Comparison of ENCODE assay signal across 9 mouse cellular contexts in genomic region chrX:12158821-12159533, GRCm38 (mm10). TPM values are rescaled to one million over a fixed set of nuclear protein-coding genes. Genes with fewer than 3 reads are reported as not detected.
A peak's percentile ranks its signal among the peaks of the same experiment; 100 is the strongest.
DNase-seq lines count a peak whose midpoint lies in the region; ATAC-seq and TF ChIP-seq lines count a peak whose summit lies in the region.
"Had no signal": no experiment of that assay in that cellular context is flagged by ENCODE, and none has a peak within 500 bp of the region (broad histone marks: within the 10 kb centered on the region; RNA-seq: fewer than 3 reads in every experiment).

No protein-coding gene starts in this region.

- H3K27me3 ChIP-seq in embryonic facial prominence, embryonic 12.5 days: peaks cover 56% of the 10 kb centered on the region
- peaks cover 50% of the 10 kb centered on the region for H3K27me3 ChIP-seq in limb, embryonic 11.5 days (ENCODE audit: control insufficient read depth, insufficient read depth, low read length)
- H3K27me3 ChIP-seq in midbrain, embryonic 11.5 days (ENCODE audit: control insufficient read depth, insufficient read depth, low read length): peaks cover 52% of the 10 kb centered on the region

- H3K9me3 ChIP-seq in embryonic facial prominence, embryonic 12.5 days: no peaks in the 10 kb centered on the region
- no peaks in the 10 kb centered on the region for H3K9me3 ChIP-seq in limb, embryonic 11.5 days (ENCODE audit: control insufficient read depth, low read length)
- H3K9me3 ChIP-seq in midbrain, embryonic 11.5 days (ENCODE audit: control insufficient read depth, low read length): no peaks in the 10 kb centered on the region

- no peak for ATAC-seq in embryonic facial prominence, embryonic 12.5 days (ENCODE audit: insufficient number of reproducible peaks, insufficient read depth, low FRiP score, low TSS enrichment)
- no peak for ATAC-seq in limb, embryonic 11.5 days (ENCODE audit: insufficient number of reproducible peaks, low FRiP score, low TSS enrichment, low read depth)
- ATAC-seq in midbrain, embryonic 11.5 days (ENCODE audit: low FRiP score): peak; percentile 15

- DNase-seq in layer of hippocampus, adult 2 months (ENCODE audit: low spot score in 2 of 2): no peak
- no peak for DNase-seq in layer of hippocampus, adult 8-10 months (ENCODE audit: low spot score in 2 of 2)
- DNase-seq in heart, postnatal 14 days: peak; percentile 43 to 52
- DNase-seq in limb, embryonic 11.5 days (ENCODE audit: low spot score): no peak
- peak; percentile 86 for DNase-seq in midbrain, embryonic 11.5 days (ENCODE audit: low spot score, missing footprints)
- peak; percentile 31 to 38 for DNase-seq in thymus, postnatal 10 days (ENCODE audit: low spot score in 2 of 2)
- no peak for DNase-seq in ovary, adult 18-20 months (ENCODE audit: low spot score)

- H3K4me1 ChIP-seq in embryonic facial prominence, embryonic 12.5 days: peaks cover 13% of the 10 kb centered on the region; the same call in 1 of the 2 replicates
- H3K4me1 ChIP-seq in limb, embryonic 11.5 days (ENCODE audit: control insufficient read depth, insufficient read depth, low read length): peaks cover 15% of the 10 kb centered on the region
- peaks cover 14% of the 10 kb centered on the region for H3K4me1 ChIP-seq in midbrain, embryonic 11.5 days (ENCODE audit: control insufficient read depth, insufficient read depth, low read length)

- TF ChIP-seq CTCF in layer of hippocampus, adult 2 months (conservative IDR thresholded peaks at IDR 0.05): no peak

- H3K36me3 ChIP-seq in embryonic facial prominence, embryonic 12.5 days: no peaks in the 10 kb centered on the region
- H3K36me3 ChIP-seq in limb, embryonic 11.5 days (ENCODE audit: control insufficient read depth, insufficient read depth, low read length): no peaks in the 10 kb centered on the region
- no peaks in the 10 kb centered on the region for H3K36me3 ChIP-seq in midbrain, embryonic 11.5 days (ENCODE audit: control insufficient read depth, insufficient read depth, low read length)

- H3K27ac ChIP-seq in layer of hippocampus, adult 2 months: peak overlapping the region; percentile 87
- peak overlapping the region; percentile 90 for H3K27ac ChIP-seq in embryonic facial prominence, embryonic 12.5 days
- H3K27ac ChIP-seq in limb, embryonic 11.5 days (replicated peaks; ENCODE audit: low read depth, low read length): peak overlapping the region; percentile 62
- H3K27ac ChIP-seq in midbrain, embryonic 11.5 days (ENCODE audit: low read depth, low read length): no peak overlapping the region
- H3K27ac ChIP-seq: macrophage had no signal

- H3K4me2 ChIP-seq in embryonic facial prominence, embryonic 12.5 days (replicated peaks): peak overlapping the region; percentile 56
- peak overlapping the region; percentile 65 for H3K4me2 ChIP-seq in limb, embryonic 11.5 days (ENCODE audit: low read depth, severe bottlenecking)
- peak overlapping the region; percentile 65 for H3K4me2 ChIP-seq in midbrain, embryonic 11.5 days

- peak overlapping the region; percentile 56 for H3K4me3 ChIP-seq in layer of hippocampus, adult 2 months
- H3K4me3 ChIP-seq in embryonic facial prominence, embryonic 12.5 days: peak overlapping the region; percentile 42
- H3K4me3 ChIP-seq in limb, embryonic 11.5 days (ENCODE audit: low read depth, low read length): peak overlapping the region; percentile 37
- peak overlapping the region; percentile 43 for H3K4me3 ChIP-seq in midbrain, embryonic 11.5 days (ENCODE audit: low read depth, low read length)

- peak overlapping the region; percentile 55; the same call in 1 of the 2 replicates for H3K9ac ChIP-seq in embryonic facial prominence, embryonic 12.5 days
- no peak overlapping the region for H3K9ac ChIP-seq in limb, embryonic 11.5 days (ENCODE audit: low read length)
- H3K9ac ChIP-seq in midbrain, embryonic 11.5 days (ENCODE audit: low read length): no peak overlapping the region; the same call in 1 of the 2 replicates

- 7% methylated on average over 31 of the region's 31 CpGs for WGBS in embryonic facial prominence, embryonic 12.5 days
- WGBS in limb, embryonic 11.5 days: 6% methylated on average over 30 of the region's 31 CpGs
- 8% methylated on average over 31 of the region's 31 CpGs for WGBS in midbrain, embryonic 11.5 days

- intact Hi-C loops in heart, postnatal 14 days (cut with DNase I): loop anchor here (2.0 kb wide), 1 partner anchor 94 kb away; no protein-coding TSS in a partner anchor

RNA-seq across cellular contexts. Expression of gene Bcor, which starts 1.2 kb away (rescaled TPM):
- total RNA-seq in layer of hippocampus, adult 2 months (2021): 10 to 100 TPM; 16.7 to 21.3 TPM
- 10 to 100 TPM; 17.6 to 21.4 (median 20.3) TPM for total RNA-seq in layer of hippocampus, adult 8-10 months (2022)
- 20.6 TPM in 2 replicates for polyA plus RNA-seq in embryonic facial prominence, embryonic 12.5 days (2016; fragmentation: Nextera tagmentation; extraction: Ambion mirVana)
- total RNA-seq in heart, postnatal 14 days (2021): 10 to 100 TPM; 24.4 to 25.8 TPM
- polyA plus RNA-seq in limb, embryonic 11.5 days (2014; fragmentation: Nextera tagmentation; extraction: Ambion mirVana): 26.6 and 30.5 TPM in 2 replicates
- polyA plus RNA-seq in midbrain, embryonic 11.5 days (2014; fragmentation: Nextera tagmentation; extraction: Ambion mirVana): 26.3 and 27.7 TPM in 2 replicates

Comparison
In these comparisons a context has a peak if more than half of its experiments do, and no peak if none do; other contexts are left out.
1. DNase-seq: peak in heart, postnatal 14 days (2 of 2), midbrain, embryonic 11.5 days (single experiment) and thymus, postnatal 10 days (2 of 2); none in layer of hippocampus, adult 2 months (0 of 2), layer of hippocampus, adult 8-10 months (0 of 2), limb, embryonic 11.5 days (single experiment) and ovary, adult 18-20 months (single experiment).
2. Peak in every context shown above with its lines, with median percentiles within 50 percentile points of each other: H3K4me3 ChIP-seq and H3K4me2 ChIP-seq.